Mouse (Mus musculus) embryo, embryonic 10.5 days (tissue): ENCODE measurements around the gene Ric8b.

ENCODE experiments used
- DNase-seq: peaks from one replicate; pipeline ENCODE4 v3.0.0-alpha.2; 2015; ENCODE audit warnings: low spot score

Gene Ric8b

GRCm38 (mm10) chr10:84960380-84960930, 43.0 kb downstream of the Ric8b start:
- DNase-seq: peak; percentile 13

GRCm38 (mm10) chr10:84963126-84963525, 45.7 kb downstream of the Ric8b start:
- DNase-seq: no peak

- DNase-seq: no peak
Measured at GRCm38 (mm10) chr10:84963726-84964125, 46.3 kb downstream of the Ric8b start.

- no peak for DNase-seq
Measured at GRCm38 (mm10) chr10:84966542-84966941, 49.1 kb downstream of the Ric8b start.

DNA sequence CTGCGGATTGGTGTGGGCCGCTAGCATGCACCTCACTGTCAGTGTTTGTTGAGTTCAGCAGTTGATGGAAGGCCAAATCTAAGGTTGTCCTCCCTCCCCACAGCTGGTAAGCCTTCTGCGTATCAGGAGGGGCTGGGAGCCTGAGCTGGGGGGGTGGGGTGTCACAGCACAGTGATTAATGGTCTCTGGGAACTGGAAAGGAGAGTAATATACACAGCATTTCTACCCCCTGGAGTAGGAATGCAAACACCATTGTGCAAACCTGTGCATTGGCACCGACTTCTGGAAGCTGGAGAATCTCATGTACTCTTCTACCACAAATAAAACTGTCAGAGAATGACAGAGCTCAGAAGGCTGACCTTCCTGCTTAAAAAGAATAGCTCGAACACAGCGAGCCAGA, 50.2 kb downstream of the Ric8b start:
- DNase-seq: peak; percentile 58

DNA sequence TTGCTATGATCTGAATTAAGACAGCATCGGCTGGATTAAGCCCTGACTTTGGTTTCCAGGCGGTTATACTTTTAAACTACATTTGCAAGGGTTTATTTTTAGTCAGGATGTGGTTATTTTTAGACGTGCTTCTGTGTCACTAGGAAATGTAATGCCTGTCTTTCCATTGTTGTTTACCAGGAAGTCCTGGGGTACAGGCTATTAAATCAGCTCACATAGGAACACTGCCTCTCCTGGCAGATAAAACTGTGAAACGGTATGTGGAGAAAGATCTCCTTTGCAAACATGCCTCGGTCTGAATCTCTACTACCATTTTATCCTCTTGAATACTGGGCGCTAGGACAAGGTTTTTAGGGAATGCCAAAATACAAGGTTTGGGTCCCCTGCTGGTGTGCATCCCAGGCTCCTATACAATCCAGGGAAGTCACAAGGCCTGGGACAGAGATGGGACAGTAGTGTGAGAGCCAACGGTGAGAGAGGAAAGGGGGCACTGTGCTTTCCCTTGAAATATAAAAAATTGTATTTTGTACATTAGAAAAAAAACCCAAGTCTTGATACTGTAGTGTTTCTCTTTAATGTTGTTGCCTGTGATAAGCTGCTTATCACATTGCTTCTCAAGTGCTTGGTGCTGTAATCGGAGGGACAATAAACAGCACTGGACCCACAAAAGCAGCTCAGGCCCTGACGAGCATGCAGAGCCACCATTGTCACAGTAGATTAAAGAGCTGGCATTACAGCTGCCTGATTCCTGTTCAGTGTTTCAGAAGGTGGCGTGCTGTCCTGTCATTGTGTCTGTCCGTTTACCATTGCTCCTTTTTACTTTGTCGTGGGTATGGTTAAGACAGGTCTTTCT, 51.7 kb downstream of the Ric8b start:
- peak; percentile 14 for DNase-seq

- no peak for DNase-seq
Measured at GRCm38 (mm10) chr10:84975264-84975663, 57.8 kb downstream of the Ric8b start.

GRCm38 (mm10) chr10:84976588-84977351, 59.4 kb downstream of the Ric8b start:
- no peak for DNase-seq

GRCm38 (mm10) chr10:84980291-84980690, 62.9 kb downstream of the Ric8b start:
- DNase-seq: no peak

DNA sequence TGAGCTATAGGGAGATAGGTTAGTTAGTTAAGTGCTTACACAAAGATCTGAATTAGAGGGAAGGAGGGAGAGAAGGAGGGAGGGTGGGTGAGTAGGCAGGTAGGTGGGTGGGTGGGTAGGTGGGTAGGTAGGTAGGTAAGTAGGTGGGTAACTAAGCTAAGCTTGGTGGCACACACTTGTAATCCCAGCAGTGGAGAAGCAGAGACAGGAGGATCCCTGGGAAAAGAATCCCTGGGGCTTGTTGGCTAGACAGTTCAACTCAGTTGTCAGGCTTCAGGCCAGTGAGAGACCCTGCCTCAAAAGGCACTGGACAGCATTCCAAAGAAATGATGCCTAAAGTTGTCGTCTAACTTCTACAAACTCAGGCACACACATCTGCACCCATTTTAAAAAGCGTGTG, 64.0 kb downstream of the Ric8b start:
- no peak for DNase-seq

GRCm38 (mm10) chr10:84982675-84983074, 65.3 kb downstream of the Ric8b start:
- no peak for DNase-seq

GRCm38 (mm10) chr10:84985956-84986355, 68.5 kb downstream of the Ric8b start:
- DNase-seq: peak; percentile 35

- no peak for DNase-seq
Measured at GRCm38 (mm10) chr10:84987666-84988065, 70.2 kb downstream of the Ric8b start.

DNA sequence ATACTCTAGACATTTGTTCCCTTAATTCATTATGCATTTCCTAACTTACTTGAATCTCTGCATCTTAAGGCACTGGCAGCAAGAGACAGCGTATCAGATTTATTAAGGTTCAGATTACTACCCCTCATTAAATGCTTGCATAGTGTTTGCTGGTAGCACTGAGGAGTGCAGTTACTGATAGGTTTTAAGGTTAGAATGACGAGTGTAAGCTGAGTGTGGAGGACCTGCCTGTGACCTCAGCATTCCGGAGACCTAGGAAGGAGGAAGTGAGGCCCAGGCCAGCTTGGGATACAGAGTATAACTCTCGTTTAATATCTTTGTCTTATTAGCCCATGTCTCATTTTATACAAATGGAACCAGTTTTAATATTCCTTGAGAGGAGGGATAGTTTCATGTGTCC, 71.2 kb downstream of the Ric8b start:
- DNase-seq: no peak

DNA sequence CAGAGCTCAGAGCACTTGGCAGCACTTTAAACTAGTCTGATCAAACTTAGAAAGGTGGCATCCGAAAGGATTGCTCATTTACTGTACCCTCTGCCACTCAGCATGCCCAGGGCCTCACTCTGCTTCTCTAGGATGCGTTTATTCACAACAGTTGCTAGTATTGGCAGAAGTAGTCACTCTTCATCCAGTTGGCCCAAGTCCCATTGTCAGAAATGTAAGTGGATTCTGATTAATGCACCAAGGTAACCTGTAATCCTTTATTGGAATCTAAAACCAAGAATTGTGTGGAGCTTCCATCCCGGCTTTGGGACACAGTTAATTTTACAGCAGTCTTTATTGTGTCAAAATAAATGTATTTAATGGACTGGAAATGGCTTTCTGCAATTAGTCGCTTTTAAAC, 76.9 kb downstream of the Ric8b start:
- DNase-seq: no peak

GRCm38 (mm10) chr10:84994971-84995370, 77.6 kb downstream of the Ric8b start:
- DNase-seq: no peak

DNA sequence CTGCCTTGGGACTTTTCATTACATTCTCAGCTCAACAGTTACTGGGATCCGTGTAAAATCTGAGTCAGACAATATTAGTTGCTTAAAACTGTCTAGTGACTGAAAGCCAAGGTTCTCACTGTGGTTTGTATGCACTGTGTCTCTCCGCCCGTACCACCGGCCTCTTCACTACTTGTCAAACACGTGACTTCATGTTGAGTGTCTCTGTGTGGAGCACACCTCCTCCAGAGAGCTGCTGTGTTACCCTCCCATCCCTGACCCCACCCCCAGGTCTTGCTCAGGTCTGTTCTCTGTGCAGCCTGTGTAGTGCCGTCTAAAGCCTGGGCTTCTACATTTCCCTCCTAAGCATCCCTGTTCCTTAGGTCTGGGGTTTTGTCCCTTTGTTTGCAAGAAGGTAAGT, 79.0 kb downstream of the Ric8b start:
- DNase-seq: no peak

DNA sequence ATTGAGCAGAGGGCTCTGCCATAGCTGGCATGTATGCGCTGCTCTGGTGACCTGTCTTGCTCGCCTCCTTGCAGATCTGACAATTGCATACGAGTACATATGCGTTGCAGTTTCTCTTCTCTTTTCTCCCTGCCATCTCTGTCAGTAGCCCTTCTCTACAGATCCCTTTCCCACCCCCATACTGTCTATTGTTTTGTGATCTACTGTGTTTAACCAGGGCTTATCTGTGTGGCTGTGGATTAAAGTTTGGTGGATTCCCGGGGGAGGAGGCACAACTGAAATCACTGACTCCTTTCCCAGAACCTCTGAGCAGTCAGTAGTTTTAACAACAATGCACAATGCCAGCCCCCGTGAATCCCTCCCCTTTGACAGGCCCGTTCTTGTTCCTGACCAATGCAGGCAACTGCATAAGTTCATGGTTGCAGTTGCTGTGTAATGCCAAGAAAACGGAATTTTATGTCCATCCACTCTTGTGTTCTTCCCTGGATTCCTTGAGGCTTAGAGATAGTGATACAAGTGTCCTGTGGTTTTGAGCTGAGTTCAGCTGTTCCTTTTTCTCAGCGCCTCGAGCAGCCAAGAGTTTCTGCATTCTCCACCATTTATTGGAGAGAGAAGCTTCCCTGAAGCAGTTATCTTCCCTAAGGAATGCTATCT, 80.3 kb downstream of the Ric8b start:
- DNase-seq: no peak

DNA sequence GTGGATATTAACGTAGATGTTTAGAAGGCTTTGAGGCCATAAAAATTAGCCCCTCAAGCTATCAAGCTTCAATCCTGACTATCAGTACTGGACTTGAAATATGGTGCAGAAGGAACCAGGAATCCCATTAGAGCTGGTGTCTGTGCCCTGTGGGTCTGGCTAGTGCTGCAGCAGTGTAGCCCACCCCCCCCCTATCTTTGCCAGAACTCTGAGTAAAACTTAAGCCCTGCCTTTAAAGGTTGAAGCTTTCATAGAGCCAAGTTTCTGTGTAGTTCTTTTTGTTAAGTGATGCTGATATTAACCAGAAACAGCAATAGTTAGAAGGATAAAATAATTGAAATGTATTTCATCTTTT, 80.8 kb downstream of the Ric8b start:
- no peak for DNase-seq

GRCm38 (mm10) chr10:85001920-85002319, 84.5 kb downstream of the Ric8b start:
- DNase-seq: no peak

- DNase-seq: no peak
Measured at GRCm38 (mm10) chr10:85003190-85004026, 86.0 kb downstream of the Ric8b start.
